Mouse (Mus musculus): Measurements from ENCODE around the gene Uchl5. TPM values are rescaled to one million over a fixed set of nuclear protein-coding genes. Genes with fewer than 3 reads are reported as not detected.

Uchl5 gene
- polyA plus RNA-seq, 1 experiment from 2014 or later = 78.4 TPM

Other genes starting within 250 kb of the Uchl5 start
- 0.44 and 0.50 TPM in 2 replicates for gene B3galt2, start 136.6 kb upstream of the Uchl5 start, polyA plus RNA-seq (2016; fragmentation: Nextera tagmentation; extraction: Ambion mirVana)
- 27.9 and 34.6 TPM in 2 replicates for gene Cdc73, start 74.4 kb upstream of the Uchl5 start, polyA plus RNA-seq (2016; fragmentation: Nextera tagmentation; extraction: Ambion mirVana)
- gene Glrx2, start 60.9 kb upstream of the Uchl5 start, polyA plus RNA-seq (2016; fragmentation: Nextera tagmentation; extraction: Ambion mirVana) = 70.6 and 91.5 TPM in 2 replicates
- gene Trove2, start 204 bp upstream of the Uchl5 start, polyA plus RNA-seq (2016; fragmentation: Nextera tagmentation; extraction: Ambion mirVana) = 26.5 and 33.5 TPM in 2 replicates
- gene Rgs2, start 226.9 kb downstream of the Uchl5 start, polyA plus RNA-seq (2016; fragmentation: Nextera tagmentation; extraction: Ambion mirVana) = 44.8 and 50.3 TPM in 2 replicates